Mouse (Mus musculus): ENCODE data around the gene Gm44502. TPM values are rescaled to one million over a fixed set of nuclear protein-coding genes. Genes with fewer than 3 reads are reported as not detected.

The Gm44502 gene
- total and polyA plus RNA-seq, 3 experiments: not detected

- TF ChIP-seq MYC (IDR thresholded peaks at IDR 0.05; ENCODE audit: low read depth, low read length) (no peak), MAZ (IDR thresholded peaks at IDR 0.05; ENCODE audit: low read depth, low read length) (no peak), RCOR1 (IDR thresholded peaks at IDR 0.05; ENCODE audit: low read depth, low read length) (peak; percentile 71), MEF2A (IDR thresholded peaks at IDR 0.05; ENCODE audit: extremely low read depth, insufficient replicate concordance, low read depth, low read length, poor library complexity, severe bottlenecking) (no peak), TCF12 (IDR thresholded peaks at IDR 0.05; ENCODE audit: low read depth, low read length) (peak; percentile 67), NRF1 (IDR thresholded peaks at IDR 0.05; ENCODE audit: insufficient read depth, low read depth, low read length, poor library complexity, severe bottlenecking) (no peak), TBP (IDR thresholded peaks at IDR 0.05; ENCODE audit: low read depth, low read length) (no peak), UBTF (IDR thresholded peaks at IDR 0.05; ENCODE audit: borderline replicate concordance, insufficient read depth, low read depth, low read length) (no peak)
Measured at GRCm38 (mm10) chr15:89399716-89400115, 29.8 kb downstream of the Gm44502 start (continued).

GRCm38 (mm10) chr15:89398146-89398545 is 31.4 kb downstream of the Gm44502 start:
- Histone ChIP-seq H3K4me1 (ENCODE audit: control insufficient read depth in 1 of 2, insufficient read depth in 2 of 2, low read length in 2 of 2) (peaks cover 6 to 14% of the 10 kb centered on the region in 2 experiments), H3K9me3 (replicated peaks; ENCODE audit: insufficient read depth, low read length) (no peaks in the 10 kb centered on the region), H3K9ac (ENCODE audit: control insufficient read depth, low read depth, low read length, poor library complexity, severe bottlenecking) (no peak overlapping the region), H3K36me3 (ENCODE audit: control insufficient read depth in 1 of 2, insufficient read depth in 2 of 2, low read length in 2 of 2) (peaks cover 0 to 6% of the 10 kb centered on the region in 2 experiments; a peak in 2 of 4 replicates), H3K27me3 (ENCODE audit: control insufficient read depth in 1 of 2, insufficient read depth in 2 of 2, low read length in 2 of 2) (peaks cover 0 to 5% of the 10 kb centered on the region in 2 experiments; a peak in 1 of 4 replicates), H3K4me3 (ENCODE audit: control insufficient read depth in 1 of 2, insufficient read depth in 1 of 2, low read depth in 2 of 2, low read length in 2 of 2) (no peak overlapping the region), H3K79me2 (ENCODE audit: control insufficient read depth, insufficient read depth, low read length, poor library complexity) (no peaks in the 10 kb centered on the region), H3K27ac (ENCODE audit: control insufficient read depth, low read depth, low read length) (no peak overlapping the region)
- no peak for TF ChIP-seq TBP (IDR thresholded peaks at IDR 0.05; ENCODE audit: low read depth, low read length)
- no peak for TF ChIP-seq GABPA (IDR thresholded peaks at IDR 0.05; ENCODE audit: low read depth, low read length)
- no peak for TF ChIP-seq JUND (IDR thresholded peaks at IDR 0.05; ENCODE audit: low read depth, low read length)
- TF ChIP-seq KAT2A (conservative IDR thresholded peaks at IDR 0.05; ENCODE audit: low read depth, low read length): no peak
- TF ChIP-seq UBTF (IDR thresholded peaks at IDR 0.05; ENCODE audit: borderline replicate concordance, insufficient read depth, low read depth, low read length): no peak
- no peak for TF ChIP-seq MYB (IDR thresholded peaks at IDR 0.05; ENCODE audit: low read depth, low read length)
- TF ChIP-seq SIN3A (IDR thresholded peaks at IDR 0.05; ENCODE audit: low read length): no peak
- no peak for TF ChIP-seq SMC3 (IDR thresholded peaks at IDR 0.05; ENCODE audit: low read depth, low read length)
- TF ChIP-seq POLR2AphosphoS5 (IDR thresholded peaks at IDR 0.05; ENCODE audit: borderline replicate concordance, low read depth, low read length): no peak
- no peak for TF ChIP-seq BHLHE40 (IDR thresholded peaks at IDR 0.05; ENCODE audit: borderline replicate concordance, low read depth, low read length)
- no peak for TF ChIP-seq NRF1 (IDR thresholded peaks at IDR 0.05; ENCODE audit: insufficient read depth, low read depth, low read length, poor library complexity, severe bottlenecking)
- TF ChIP-seq ZNF384 (IDR thresholded peaks at IDR 0.05; ENCODE audit: low read depth, low read length): no peak
- TF ChIP-seq MAFK (IDR thresholded peaks at IDR 0.05; ENCODE audit: borderline replicate concordance, low read depth, low read length): no peak
- no peak for TF ChIP-seq POLR2AphosphoS2 (IDR thresholded peaks at IDR 0.05; ENCODE audit: low read length)
- no peak for TF ChIP-seq TAL1 (IDR thresholded peaks at IDR 0.05; ENCODE audit: low read length)
- no peak for TF ChIP-seq CTCF (IDR thresholded peaks at IDR 0.05 in 2 of 3, conservative IDR thresholded peaks at IDR 0.05 in 1 of 3; ENCODE audit: control insufficient read depth in 1 of 3, insufficient read depth in 1 of 3, low read depth in 2 of 3, low read length in 3 of 3, poor library complexity in 1 of 3, severe bottlenecking in 1 of 3)
- DNase-seq (ENCODE audit: low read depth, low spot score): no peak
